Mouse (Mus musculus): ENCODE data around the gene Cd99l2.
A peak's percentile ranks its signal among the peaks of the same experiment; 100 is the strongest.

The Cd99l2 gene

GRCm38 (mm10) chrX:71465417-71465816, 27.2 kb downstream of the Cd99l2 start:
- DNase-seq, result no peak

- DNase-seq, result no peak
Measured at GRCm38 (mm10) chrX:71464138-71464826, 28.4 kb downstream of the Cd99l2 start.

GRCm38 (mm10) chrX:71456078-71456737, 36.4 kb downstream of the Cd99l2 start:
- DNase-seq, result no peak

- no peak for DNase-seq
Measured at GRCm38 (mm10) chrX:71442916-71443315, 49.7 kb downstream of the Cd99l2 start.

GRCm38 (mm10) chrX:71439473-71439872, 53.2 kb downstream of the Cd99l2 start:
- no peak for DNase-seq

- DNase-seq, result no peak
Measured at GRCm38 (mm10) chrX:71435542-71435941, 57.1 kb downstream of the Cd99l2 start.

- DNase-seq, result no peak
Measured at GRCm38 (mm10) chrX:71434860-71435259, 57.8 kb downstream of the Cd99l2 start.

- no peak for DNase-seq
Measured at GRCm38 (mm10) chrX:71434448-71434847, 58.2 kb downstream of the Cd99l2 start.

GRCm38 (mm10) chrX:71430900-71431299, 61.7 kb downstream of the Cd99l2 start:
- no peak for DNase-seq

GRCm38 (mm10) chrX:71427491-71427890, 65.2 kb downstream of the Cd99l2 start:
- DNase-seq, result no peak

- peak; percentile 86 for DNase-seq
Measured at GRCm38 (mm10) chrX:71425746-71426519, 66.7 kb downstream of the Cd99l2 start.

GRCm38 (mm10) chrX:71424852-71425251, 67.8 kb downstream of the Cd99l2 start:
- no peak for DNase-seq

GRCm38 (mm10) chrX:71413616-71414015, 79.0 kb downstream of the Cd99l2 start:
- DNase-seq, result no peak

- DNase-seq, result peak; percentile 14
Measured at GRCm38 (mm10) chrX:71412776-71413175, 79.9 kb downstream of the Cd99l2 start.

- no peak for DNase-seq
Measured at GRCm38 (mm10) chrX:71408386-71408785, 84.3 kb downstream of the Cd99l2 start.

- no peak for DNase-seq
Measured at GRCm38 (mm10) chrX:71406290-71406689, 86.4 kb downstream of the Cd99l2 start.

- no peak for DNase-seq
Measured at GRCm38 (mm10) chrX:71396326-71396725, 96.3 kb downstream of the Cd99l2 start.

- peak; percentile 28 for DNase-seq
Measured at GRCm38 (mm10) chrX:71381571-71381970, 111.1 kb downstream of the Cd99l2 start.

- DNase-seq, result no peak
Measured at GRCm38 (mm10) chrX:71378435-71378834, 114.2 kb downstream of the Cd99l2 start.

- DNase-seq, result no peak
Measured at GRCm38 (mm10) chrX:71376781-71377180, 115.9 kb downstream of the Cd99l2 start.

All from kidney, adult 18-20 months (tissue).